Mouse (Mus musculus) heart, embryonic 10.5 days (tissue): ENCODE data around the gene Cyb561. TPM values are rescaled to one million over a fixed set of nuclear protein-coding genes. Genes with fewer than 3 reads are reported as not detected.
A peak's percentile ranks its signal among the peaks of the same experiment; 100 is the strongest.

Experiments
- DNase-seq: peaks from one replicate; pipeline ENCODE4 v3.0.0-alpha.2; 2017; ENCODE audit warnings: low spot score
- H3K27ac ChIP-seq: fragments of 300-500 bp; sonication (generic); 2 replicates; pipeline ENCODE4 v1.5.1; 2016; ENCODE audit warnings: mild to moderate bottlenecking
- H3K27me3 ChIP-seq: fragments of 300-500 bp; sonication (generic); 2 replicates; pipeline ENCODE4 v1.6.1; 2016; ENCODE audit warnings: mild to moderate bottlenecking; ENCODE audit not compliant: poor library complexity, insufficient read depth, severe bottlenecking
- H3K36me3 ChIP-seq: fragments of 300-500 bp; sonication (generic); 2 replicates; pipeline ENCODE4 v1.6.1; 2016; ENCODE audit warnings: mild to moderate bottlenecking, moderate library complexity
- H3K4me1 ChIP-seq: fragments of 300-500 bp; sonication (generic); 2 replicates; pipeline ENCODE4 v1.6.1; 2016; ENCODE audit warnings: mild to moderate bottlenecking
- H3K4me3 ChIP-seq: fragments of 300-500 bp; sonication (generic); 2 replicates; pipeline ENCODE4 v1.5.1; 2016; ENCODE audit warnings: mild to moderate bottlenecking, moderate library complexity
- H3K9me3 ChIP-seq: fragments of 300-500 bp; sonication (generic); 2 replicates; pipeline ENCODE4 v1.6.1; 2016; ENCODE audit warnings: mild to moderate bottlenecking, moderate library complexity
- WGBS: fragments of 180-500 bp; shearing (Covaris S2); methylation state at CpG from one replicate; pipeline ENCODE4 v1.1.7; 2016; 5-methylcytosine and 5-hydroxymethylcytosine counted together
- polyA plus RNA-seq: library from polyadenylated mRNA; unstranded; fragments of >200 nt; fragmentation: Nextera tagmentation; extraction: Ambion mirVana; gene quantifications from 2 replicates; pipeline ENCODE4 v1.2.1, GENCODE M21; 2016

Gene Cyb561
- polyA plus RNA-seq, 1 experiment from 2014 or later, result 4.6 TPM

- Histone ChIP-seq H3K27me3 (no peaks in the 10 kb centered on the region), H3K9me3 (no peaks in the 10 kb centered on the region), H3K36me3 (peaks cover 42% of the 10 kb centered on the region), H3K4me3 (no peak overlapping the region), H3K27ac (no peak overlapping the region), H3K4me1 (no peaks in the 10 kb centered on the region)
- no peak for DNase-seq
- 84% methylated on average over 8 of the region's 8 CpGs for WGBS
Observed at GRCm38 (mm10) chr11:105908926-105909325, 44.2 kb downstream of the Cyb561 start.

- H3K9me3 ChIP-seq, result no peaks in the 10 kb centered on the region
- H3K36me3 ChIP-seq, result peaks cover 43% of the 10 kb centered on the region
- H3K27me3 ChIP-seq, result no peaks in the 10 kb centered on the region
- no peak for DNase-seq
- H3K27ac ChIP-seq, result no peak overlapping the region
- 97% methylated on average over 1 of the region's 1 CpGs for WGBS
- no peaks in the 10 kb centered on the region for H3K4me1 ChIP-seq
- H3K4me3 ChIP-seq, result no peak overlapping the region
Observed at GRCm38 (mm10) chr11:105907381-105907780, 45.8 kb downstream of the Cyb561 start.

DNA sequence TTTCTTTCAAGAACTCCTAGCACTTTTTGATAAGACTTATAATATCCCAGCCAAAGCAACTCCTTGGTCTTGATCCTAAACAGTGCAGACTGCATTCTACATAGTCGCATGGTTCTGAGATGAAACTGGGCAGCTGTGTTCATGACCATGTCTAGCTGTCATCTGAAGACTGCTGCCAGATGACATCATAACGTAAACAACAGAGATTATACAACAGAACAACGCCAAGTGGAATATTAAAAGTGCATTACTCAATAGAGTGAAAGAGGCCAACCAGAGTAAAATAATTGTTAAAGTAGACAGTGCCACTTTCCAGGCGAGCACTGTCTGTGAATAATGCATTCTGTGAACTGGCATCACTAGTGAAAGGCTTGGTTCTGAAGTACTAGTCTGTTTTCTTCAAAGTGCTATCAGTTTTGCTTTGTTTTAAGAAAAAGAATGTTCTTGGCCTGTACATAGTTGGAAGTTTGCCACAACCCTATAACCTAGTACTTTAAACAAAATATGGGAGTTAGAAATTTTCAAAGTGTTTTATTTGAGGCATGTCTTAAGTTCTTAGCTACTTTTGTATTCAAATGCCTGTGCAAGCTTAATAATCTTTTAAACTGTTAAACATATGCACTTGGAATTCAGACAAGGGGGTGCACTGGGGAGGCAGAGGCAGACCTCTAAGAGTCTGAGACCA is 47.5 kb downstream of the Cyb561 start:
- Histone ChIP-seq H3K4me3 (no peak overlapping the region), H3K27me3 (no peaks in the 10 kb centered on the region), H3K9me3 (no peaks in the 10 kb centered on the region), H3K36me3 (peaks cover 52% of the 10 kb centered on the region), H3K27ac (no peak overlapping the region), H3K4me1 (no peaks in the 10 kb centered on the region)
- 69% methylated on average over 4 of the region's 4 CpGs for WGBS
- no peak for DNase-seq

GRCm38 (mm10) chr11:105902956-105903355 is 50.2 kb downstream of the Cyb561 start:
- no peak for DNase-seq
- H3K9me3 ChIP-seq, result no peaks in the 10 kb centered on the region
- 79% methylated on average over 1 of the region's 1 CpGs for WGBS
- H3K27me3 ChIP-seq, result no peaks in the 10 kb centered on the region
- H3K4me1 ChIP-seq, result no peaks in the 10 kb centered on the region
- no peak overlapping the region for H3K4me3 ChIP-seq
- H3K27ac ChIP-seq, result no peak overlapping the region
- peaks cover 53% of the 10 kb centered on the region for H3K36me3 ChIP-seq

GRCm38 (mm10) chr11:105901501-105901900 is 51.6 kb downstream of the Cyb561 start:
- no peak overlapping the region for H3K4me3 ChIP-seq
- no peak overlapping the region for H3K27ac ChIP-seq
- no peaks in the 10 kb centered on the region for H3K9me3 ChIP-seq
- H3K36me3 ChIP-seq, result peaks cover 64% of the 10 kb centered on the region
- WGBS, result 64% methylated on average over 2 of the region's 2 CpGs
- no peaks in the 10 kb centered on the region for H3K4me1 ChIP-seq
- no peak for DNase-seq
- no peaks in the 10 kb centered on the region for H3K27me3 ChIP-seq

- WGBS, result 32% methylated on average over 1 of the region's 1 CpGs
- no peak overlapping the region for H3K4me3 ChIP-seq
Observed at GRCm38 (mm10) chr11:105899151-105899550, 54.0 kb downstream of the Cyb561 start.

GRCm38 (mm10) chr11:105887281-105887680 is 65.9 kb downstream of the Cyb561 start:
- peak overlapping the region; percentile 73; the same call in 1 of the 2 replicates for H3K27ac ChIP-seq
- no peak overlapping the region for H3K4me3 ChIP-seq
- H3K36me3 ChIP-seq, result 0 out of 2 replicates have a peak, but pooled peaks cover 3% of the 10 kb centered on the region
- H3K9me3 ChIP-seq, result no peaks in the 10 kb centered on the region
- WGBS, result 39% methylated on average over 1 of the region's 1 CpGs
- no peaks in the 10 kb centered on the region for H3K27me3 ChIP-seq
- no peaks in the 10 kb centered on the region for H3K4me1 ChIP-seq
- DNase-seq, result peak; percentile 81

More at GRCm38 (mm10) chr11:105899151-105899550, 54.0 kb downstream of the Cyb561 start:
- Histone ChIP-seq H3K27me3 (no peaks in the 10 kb centered on the region), H3K9me3 (no peaks in the 10 kb centered on the region), H3K27ac (no peak overlapping the region), H3K4me1 (no peaks in the 10 kb centered on the region), H3K36me3 (peaks cover 60% of the 10 kb centered on the region)
- DNase-seq, result no peak

- Histone ChIP-seq H3K27ac (0 out of 2 replicates have a peak overlapping the region, but pooled peaks have one; percentile 2), H3K4me3 (no peak overlapping the region)
Observed at GRCm38 (mm10) chr11:105885558-105885957, 67.6 kb downstream of the Cyb561 start.

More at GRCm38 (mm10) chr11:105885558-105885957, 67.6 kb downstream of the Cyb561 start:
- no peaks in the 10 kb centered on the region for H3K9me3 ChIP-seq
- WGBS, result 69% methylated on average over 1 of the region's 1 CpGs
- H3K27me3 ChIP-seq, result no peaks in the 10 kb centered on the region
- no peak for DNase-seq
- H3K36me3 ChIP-seq, result peaks cover 6% of the 10 kb centered on the region
- no peaks in the 10 kb centered on the region for H3K4me1 ChIP-seq

Other genes with a start within 250 kb of the Cyb561 start
- 0.43 and 0.65 TPM in 2 replicates for gene Ace, start 14.6 kb upstream of the Cyb561 start, polyA plus RNA-seq
- gene Ace3, start 41.3 kb upstream of the Cyb561 start, polyA plus RNA-seq, result not detected in 2 replicates
- 0.43 and 0.72 TPM in 2 replicates for gene Kcnh6, start 54.8 kb upstream of the Cyb561 start, polyA plus RNA-seq
- gene Dcaf7, start 83.5 kb upstream of the Cyb561 start, polyA plus RNA-seq, result 60.4 and 69.6 TPM in 2 replicates
- 11.5 and 11.6 TPM in 2 replicates for gene Taco1, start 112.7 kb upstream of the Cyb561 start, polyA plus RNA-seq
- 24.1 and 25.1 TPM in 2 replicates for gene Map3k3, start 131.3 kb upstream of the Cyb561 start, polyA plus RNA-seq
- gene Gm10840, start 207.5 kb upstream of the Cyb561 start, polyA plus RNA-seq, result not detected in 2 replicates
- gene Limd2, start 207.5 kb upstream of the Cyb561 start, polyA plus RNA-seq, result 172 and 261 TPM in 2 replicates
- 26.4 and 27.4 TPM in 2 replicates for gene Strada, start 248.8 kb upstream of the Cyb561 start, polyA plus RNA-seq